Mouse (Mus musculus) embryonic facial prominence, embryonic 14.5 days (tissue): ENCODE data around the gene Tpst1. TPM values are rescaled to one million over a fixed set of nuclear protein-coding genes. Genes with fewer than 3 reads are reported as not detected.
A peak's percentile ranks its signal among the peaks of the same experiment; 100 is the strongest.

Experiments used
- ATAC-seq: fragments of 200-750 bp; cut with Nextera tagmentation; 2 replicates; pipeline ENCODE4 v1.8.0; 2017; ENCODE audit warnings: low read depth, moderate number of reproducible peaks, moderate TSS enrichment
- DNase-seq: peaks from one replicate; pipeline ENCODE4 v3.0.0-alpha.2; 2015; ENCODE audit warnings: low spot score
- H3K27ac ChIP-seq: fragments of 300-500 bp; sonication (generic); replicated peaks from 2 replicates; pipeline ENCODE4 v1.5.1; 2014; ENCODE audit warnings: low read depth, mild to moderate bottlenecking, low read length, moderate library complexity
- H3K27me3 ChIP-seq: fragments of 300-500 bp; sonication (generic); replicated peaks from 2 replicates; pipeline ENCODE4 v1.6.1; 2014; ENCODE audit warnings: low read length; ENCODE audit not compliant: control insufficient read depth, insufficient read depth
- H3K36me3 ChIP-seq: fragments of 300-500 bp; sonication (generic); 2 replicates; pipeline ENCODE4 v1.6.1; 2014; ENCODE audit warnings: low read length, mixed read lengths; ENCODE audit not compliant: control insufficient read depth, insufficient read depth
- H3K4me1 ChIP-seq: fragments of 300-500 bp; sonication (generic); 2 replicates; pipeline ENCODE4 v1.6.1; 2014; ENCODE audit warnings: antibody characterized with exemption, low read length; ENCODE audit not compliant: control insufficient read depth, insufficient read depth
- H3K4me2 ChIP-seq: fragments of 300-500 bp; sonication (generic); 2 replicates; pipeline ENCODE4 v1.6.1; 2014; ENCODE audit warnings: low read depth, mild to moderate bottlenecking, low read length, moderate library complexity, mixed read lengths
- H3K4me3 ChIP-seq: fragments of 300-500 bp; sonication (generic); 2 replicates; pipeline ENCODE4 v1.5.1; 2014; ENCODE audit warnings: low read depth, mild to moderate bottlenecking, low read length
- H3K9ac ChIP-seq: fragments of 300-500 bp; sonication (generic); 2 replicates; pipeline ENCODE4 v1.6.1; 2014; ENCODE audit warnings: low read depth, mild to moderate bottlenecking, low read length, moderate library complexity, mixed read lengths
- H3K9me3 ChIP-seq: fragments of 300-500 bp; sonication (generic); 2 replicates; pipeline ENCODE4 v1.6.1; 2016; ENCODE audit warnings: low read length; ENCODE audit not compliant: control insufficient read depth
- WGBS: fragments of 180-500 bp; shearing (Covaris S2); extraction: QIAGEN DNeasy Blood & Tissue Kit; methylation state at CpG from one replicate; pipeline ENCODE4 v1.1.7; 2014; 5-methylcytosine and 5-hydroxymethylcytosine counted together
- polyA plus RNA-seq: library from polyadenylated mRNA; unstranded; fragments of >200 nt; fragmentation: Nextera tagmentation; extraction: Ambion mirVana; gene quantifications from 2 replicates; pipeline ENCODE4 v1.2.1, GENCODE M21; 2014

Tpst1 gene
- polyA plus RNA-seq, 1 experiment from 2014 or later = 94.0 TPM

- no peaks in the 10 kb centered on the region for H3K9me3 ChIP-seq
- H3K9ac ChIP-seq = no peak overlapping the region
- H3K27ac ChIP-seq = no peak overlapping the region
- no peaks in the 10 kb centered on the region for H3K27me3 ChIP-seq
- ATAC-seq (no peak), DNase-seq (no peak)
- H3K4me1 ChIP-seq = peaks cover 6% of the 10 kb centered on the region; the same call in 1 of the 2 replicates
- H3K36me3 ChIP-seq = peaks cover 16% of the 10 kb centered on the region
- WGBS = 58% methylated on average over 5 of the region's 5 CpGs
- H3K4me3 ChIP-seq = no peak overlapping the region
- H3K4me2 ChIP-seq = no peak overlapping the region
Observed at GRCm38 (mm10) chr5:130129524-130129793, 56.3 kb downstream of the Tpst1 start.

GRCm38 (mm10) chr5:130136597-130136996 lies 63.5 kb downstream of the Tpst1 start:
- Histone ChIP-seq H3K9me3 (no peaks in the 10 kb centered on the region), H3K4me1 (no peaks in the 10 kb centered on the region), H3K36me3 (peaks cover 15% of the 10 kb centered on the region; the same call in 1 of the 2 replicates), H3K4me3 (no peak overlapping the region), H3K27me3 (no peaks in the 10 kb centered on the region), H3K4me2 (no peak overlapping the region), H3K9ac (no peak overlapping the region), H3K27ac (no peak overlapping the region)
- WGBS = 94% methylated on average over 13 of the region's 13 CpGs
- no peak for ATAC-seq
- no peak for DNase-seq

- DNase-seq = peak; percentile 75
- H3K9me3 ChIP-seq = no peaks in the 10 kb centered on the region
- no peak overlapping the region for H3K4me3 ChIP-seq
- no peaks in the 10 kb centered on the region for H3K27me3 ChIP-seq
- ATAC-seq = no peak
- H3K36me3 ChIP-seq = 0 out of 2 replicates have a peak, but pooled peaks cover 8% of the 10 kb centered on the region
- 23% methylated on average over 8 of the region's 8 CpGs for WGBS
- peaks cover 7% of the 10 kb centered on the region; the same call in 1 of the 2 replicates for H3K4me1 ChIP-seq
- H3K4me2 ChIP-seq = no peak overlapping the region
- no peak overlapping the region for H3K27ac ChIP-seq
- no peak overlapping the region for H3K9ac ChIP-seq
Observed at GRCm38 (mm10) chr5:130139393-130139792, 66.3 kb downstream of the Tpst1 start.

DNA sequence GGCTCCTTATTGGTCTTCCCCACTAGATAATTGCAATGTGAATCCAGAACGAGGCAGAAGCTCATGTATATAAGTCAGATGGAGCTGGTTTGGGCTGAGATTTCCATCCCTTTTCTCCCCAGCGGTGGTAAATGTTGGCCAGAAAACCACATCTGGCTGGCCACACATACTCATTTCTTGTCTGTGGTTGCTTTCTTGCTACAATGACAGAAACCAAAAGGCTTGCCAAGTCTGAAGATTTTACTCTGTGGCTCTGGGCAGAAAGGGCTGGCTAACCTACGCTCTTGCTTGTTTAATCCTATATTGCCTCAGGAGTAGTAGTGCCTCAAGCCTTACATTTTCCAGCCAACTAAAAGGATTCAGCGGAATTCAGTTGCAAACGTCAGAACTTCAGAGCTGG lies 68.0 kb downstream of the Tpst1 start:
- Histone ChIP-seq H3K9ac (no peak overlapping the region), H3K27ac (peak overlapping the region; percentile 66), H3K36me3 (no peaks in the 10 kb centered on the region), H3K4me2 (no peak overlapping the region), H3K9me3 (no peaks in the 10 kb centered on the region), H3K4me3 (no peak overlapping the region), H3K4me1 (peaks cover 13% of the 10 kb centered on the region), H3K27me3 (no peaks in the 10 kb centered on the region)
- no peak for ATAC-seq
- peak; percentile 74 for DNase-seq
- WGBS = 60% methylated on average over 5 of the region's 5 CpGs

GRCm38 (mm10) chr5:130142041-130142440 lies 68.9 kb downstream of the Tpst1 start:
- Histone ChIP-seq H3K27me3 (no peaks in the 10 kb centered on the region), H3K4me3 (no peak overlapping the region), H3K9me3 (no peaks in the 10 kb centered on the region), H3K4me2 (no peak overlapping the region), H3K36me3 (no peaks in the 10 kb centered on the region), H3K9ac (no peak overlapping the region), H3K27ac (peak overlapping the region; percentile 66; the same call in 1 of the 2 replicates), H3K4me1 (peaks cover 13% of the 10 kb centered on the region)
- WGBS = 34% methylated on average over 4 of the region's 4 CpGs
- DNase-seq (peak; percentile 84), ATAC-seq (no peak)

- no peaks in the 10 kb centered on the region; the same call in 1 of the 2 replicates for H3K36me3 ChIP-seq
- WGBS = 91% methylated on average over 7 of the region's 7 CpGs
- H3K27me3 ChIP-seq = no peaks in the 10 kb centered on the region
- H3K4me1 ChIP-seq = peaks cover 13% of the 10 kb centered on the region
- H3K4me3 ChIP-seq = no peak overlapping the region
- no peaks in the 10 kb centered on the region for H3K9me3 ChIP-seq
- no peak overlapping the region for H3K27ac ChIP-seq
- H3K4me2 ChIP-seq = no peak overlapping the region
- no peak overlapping the region for H3K9ac ChIP-seq
- no peak for DNase-seq
- no peak for ATAC-seq
Observed at GRCm38 (mm10) chr5:130143101-130143500, 70.0 kb downstream of the Tpst1 start.

- 6% methylated on average over 20 of the region's 20 CpGs for WGBS
- peak; percentile 28; the same call in 1 of the 2 replicates for ATAC-seq
Observed at GRCm38 (mm10) chr5:130143977-130144333, 70.8 kb downstream of the Tpst1 start.

DNA sequence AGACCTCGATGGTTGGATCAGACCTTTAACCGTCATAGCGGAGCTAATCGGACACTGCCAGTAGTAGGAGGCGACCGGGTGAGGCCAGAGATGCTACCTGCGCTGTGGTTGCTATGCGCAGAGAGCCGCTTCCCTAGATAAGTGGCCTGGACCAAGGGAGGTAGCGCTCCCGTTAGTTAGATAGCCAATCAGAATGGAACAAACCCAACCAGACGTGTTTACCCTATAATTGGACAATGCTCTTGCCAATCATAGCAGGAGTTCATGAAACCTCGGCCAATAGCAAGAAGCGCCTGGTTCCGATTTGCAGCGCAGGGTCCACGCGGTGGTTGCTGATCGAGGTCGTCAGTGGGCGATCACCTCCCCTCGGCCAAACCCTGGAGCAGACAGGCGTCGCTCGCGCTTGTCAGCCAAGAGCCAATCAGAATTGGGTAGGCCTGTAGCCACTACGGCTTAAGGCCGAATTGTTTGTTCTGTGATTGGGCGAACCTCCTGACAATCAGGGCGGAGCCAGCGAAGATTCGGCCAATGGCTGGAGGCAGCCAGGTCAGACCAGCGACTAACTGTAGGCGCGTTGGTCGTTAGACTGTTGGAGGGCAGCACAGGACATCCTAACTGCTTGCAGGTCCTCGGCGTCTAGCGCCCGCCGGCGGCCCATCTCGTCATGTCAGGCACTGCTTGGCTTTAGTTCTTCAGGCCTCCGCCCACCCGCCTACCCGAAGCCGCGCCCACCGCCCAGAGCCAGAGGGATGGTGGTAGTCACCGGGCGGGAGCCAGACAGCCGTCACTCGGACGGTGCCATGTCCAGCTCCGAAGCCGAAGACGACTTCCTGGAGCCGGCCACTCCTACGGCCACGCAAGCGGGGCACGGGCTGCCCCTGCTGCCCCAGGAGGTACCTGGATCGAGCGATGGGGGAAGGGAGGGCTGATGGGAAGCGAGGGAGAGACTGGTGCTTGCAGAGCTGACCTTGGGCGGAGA lies 71.5 kb downstream of the Tpst1 start, which contains the start of gene Kctd7:
Kctd7 (plus strand) TSS at position 528 of the 979 bp plus-strand sequence.
- peaks cover 13% of the 10 kb centered on the region for H3K4me1 ChIP-seq
- no peaks in the 10 kb centered on the region for H3K27me3 ChIP-seq
- WGBS = under 1% methylated on average over 53 of the region's 66 CpGs
- DNase-seq (peak; percentile 99), ATAC-seq (peak; percentile 96)
- peak within 1 kb of the TSS; percentile 68 for H3K4me3 ChIP-seq
- H3K9me3 ChIP-seq = no peaks in the 10 kb centered on the region
- peak within 1 kb of the TSS; percentile 74 for H3K9ac ChIP-seq
- peak within 1 kb of the TSS; percentile 78 for H3K4me2 ChIP-seq
- H3K36me3 ChIP-seq = peaks cover 7% of the 10 kb centered on the region
- H3K27ac ChIP-seq = peak within 1 kb of the TSS; percentile 67; the same call in 1 of the 2 replicates

More at GRCm38 (mm10) chr5:130143977-130144333, 70.8 kb downstream of the Tpst1 start:
- H3K9me3 ChIP-seq = no peaks in the 10 kb centered on the region
- H3K4me3 ChIP-seq = peak overlapping the region; percentile 68
- H3K4me2 ChIP-seq = peak overlapping the region; percentile 78
- H3K9ac ChIP-seq = peak overlapping the region; percentile 74
- DNase-seq = peak; percentile 76
- H3K27ac ChIP-seq = peak overlapping the region; percentile 67; the same call in 1 of the 2 replicates
- peaks cover under 1% of the 10 kb centered on the region for H3K36me3 ChIP-seq
- H3K27me3 ChIP-seq = no peaks in the 10 kb centered on the region
- H3K4me1 ChIP-seq = peaks cover 13% of the 10 kb centered on the region
